Mouse (Mus musculus): ENCODE measurements around the gene Prkg2.

Gene Prkg2

GRCm38 (mm10) chr5:98975877-98976672 is 61.1 kb downstream of the Prkg2 start:
- peak; percentile 8 for DNase-seq (ENCODE audit: low spot score)

GRCm38 (mm10) chr5:98966679-98967078 is 70.5 kb downstream of the Prkg2 start:
- no peak for DNase-seq (ENCODE audit: low spot score)

GRCm38 (mm10) chr5:98965139-98965538 is 72.0 kb downstream of the Prkg2 start:
- peak; percentile 7 for DNase-seq (ENCODE audit: low spot score)

GRCm38 (mm10) chr5:98964367-98964766 is 72.8 kb downstream of the Prkg2 start:
- no peak for DNase-seq (ENCODE audit: low spot score)

GRCm38 (mm10) chr5:98962472-98962871 is 74.7 kb downstream of the Prkg2 start:
- no peak for DNase-seq (ENCODE audit: low spot score)

- no peak for DNase-seq (ENCODE audit: low spot score)
Observed at GRCm38 (mm10) chr5:98955576-98955975, 81.6 kb downstream of the Prkg2 start.

- DNase-seq (ENCODE audit: low spot score): no peak
Observed at GRCm38 (mm10) chr5:98953386-98953785, 83.8 kb downstream of the Prkg2 start.

GRCm38 (mm10) chr5:98951566-98951965 is 85.6 kb downstream of the Prkg2 start:
- DNase-seq (ENCODE audit: low spot score): no peak

GRCm38 (mm10) chr5:98950495-98951092 is 86.6 kb downstream of the Prkg2 start:
- no peak for DNase-seq (ENCODE audit: low spot score)

GRCm38 (mm10) chr5:98949784-98950183 is 87.4 kb downstream of the Prkg2 start:
- no peak for DNase-seq (ENCODE audit: low spot score)

GRCm38 (mm10) chr5:98946656-98947055 is 90.5 kb downstream of the Prkg2 start:
- DNase-seq (ENCODE audit: low spot score): no peak

- no peak for DNase-seq (ENCODE audit: low spot score)
Observed at GRCm38 (mm10) chr5:98946117-98946620, 91.0 kb downstream of the Prkg2 start.

- peak; percentile 13 for DNase-seq (ENCODE audit: low spot score)
Observed at GRCm38 (mm10) chr5:98943776-98944175, 93.4 kb downstream of the Prkg2 start.

GRCm38 (mm10) chr5:98940731-98941130 is 96.4 kb downstream of the Prkg2 start:
- DNase-seq (ENCODE audit: low spot score): no peak

GRCm38 (mm10) chr5:98939631-98940208 is 97.4 kb downstream of the Prkg2 start:
- DNase-seq (ENCODE audit: low spot score): no peak

GRCm38 (mm10) chr5:98939116-98939515 is 98.0 kb downstream of the Prkg2 start:
- DNase-seq (ENCODE audit: low spot score): no peak

- no peak for DNase-seq (ENCODE audit: low spot score)
Observed at GRCm38 (mm10) chr5:98937879-98938278, 99.3 kb downstream of the Prkg2 start.

- DNase-seq (ENCODE audit: low spot score): no peak
Observed at GRCm38 (mm10) chr5:98936650-98937049, 100.5 kb downstream of the Prkg2 start.

- no peak for DNase-seq (ENCODE audit: low spot score)
Observed at GRCm38 (mm10) chr5:98935930-98936329, 101.2 kb downstream of the Prkg2 start.

- DNase-seq (ENCODE audit: low spot score): no peak
Observed at GRCm38 (mm10) chr5:98922921-98923320, 114.2 kb downstream of the Prkg2 start.

- no peak for DNase-seq (ENCODE audit: low spot score)
Observed at GRCm38 (mm10) chr5:98921608-98922007, 115.5 kb downstream of the Prkg2 start.

- no peak for DNase-seq (ENCODE audit: low spot score)
Observed at GRCm38 (mm10) chr5:98918716-98919115, 118.4 kb downstream of the Prkg2 start.

- peak; percentile 34 for DNase-seq (ENCODE audit: low spot score)
Observed at GRCm38 (mm10) chr5:98902339-98902738, 134.8 kb downstream of the Prkg2 start.
